Mouse (Mus musculus): ENCODE measurements around the gene Hoxd11. TPM values are rescaled to one million over a fixed set of nuclear protein-coding genes. Genes with fewer than 3 reads are reported as not detected.

Hoxd11 gene
- polyA plus RNA-seq, 1 experiment from 2014 or later, result not detected

DNA sequence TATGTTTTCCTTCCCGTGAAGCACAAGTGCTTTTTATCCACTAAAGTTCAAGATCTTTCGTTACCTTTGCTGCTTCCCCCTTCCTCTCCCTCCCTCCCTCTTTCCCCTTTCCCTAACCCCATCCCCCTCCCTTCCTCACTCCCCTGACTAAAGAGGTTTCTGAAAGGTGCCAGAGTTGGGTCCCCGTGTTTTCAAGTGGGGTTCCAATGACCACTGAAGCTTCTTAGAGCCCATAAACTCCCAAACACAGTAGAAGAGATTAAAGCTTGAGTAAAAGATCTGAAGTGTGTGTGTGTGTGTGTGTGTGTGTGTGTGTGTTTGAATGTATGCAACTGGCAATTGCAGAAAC lies 10.2 kb upstream of the Hoxd11 start:
- H3K4me1 ChIP-seq (ENCODE audit: control insufficient read depth, insufficient read depth, low read length), result peaks cover 6% of the 10 kb centered on the region; the same call in 1 of the 2 replicates
- no peak overlapping the region for H3K27ac ChIP-seq (ENCODE audit: low read length)
- H3K4me3 ChIP-seq (ENCODE audit: low read depth, low read length), result no peak overlapping the region
- H3K9ac ChIP-seq (replicated peaks; ENCODE audit: low read depth, low read length), result no peak overlapping the region
- H3K36me3 ChIP-seq (ENCODE audit: control insufficient read depth, insufficient read depth, low read length), result no peaks in the 10 kb centered on the region
- no peak for ATAC-seq (ENCODE audit: insufficient number of reproducible peaks, insufficient read depth, low FRiP score, low read depth)
- WGBS, result 3% methylated on average over 3 of the region's 3 CpGs
- H3K4me2 ChIP-seq (replicated peaks; ENCODE audit: low read depth, low read length), result no peak overlapping the region
- H3K9me3 ChIP-seq (ENCODE audit: control insufficient read depth, low read depth, low read length), result no peaks in the 10 kb centered on the region
- peaks cover 80% of the 10 kb centered on the region for H3K27me3 ChIP-seq (ENCODE audit: control insufficient read depth, insufficient read depth, low read length)

DNA sequence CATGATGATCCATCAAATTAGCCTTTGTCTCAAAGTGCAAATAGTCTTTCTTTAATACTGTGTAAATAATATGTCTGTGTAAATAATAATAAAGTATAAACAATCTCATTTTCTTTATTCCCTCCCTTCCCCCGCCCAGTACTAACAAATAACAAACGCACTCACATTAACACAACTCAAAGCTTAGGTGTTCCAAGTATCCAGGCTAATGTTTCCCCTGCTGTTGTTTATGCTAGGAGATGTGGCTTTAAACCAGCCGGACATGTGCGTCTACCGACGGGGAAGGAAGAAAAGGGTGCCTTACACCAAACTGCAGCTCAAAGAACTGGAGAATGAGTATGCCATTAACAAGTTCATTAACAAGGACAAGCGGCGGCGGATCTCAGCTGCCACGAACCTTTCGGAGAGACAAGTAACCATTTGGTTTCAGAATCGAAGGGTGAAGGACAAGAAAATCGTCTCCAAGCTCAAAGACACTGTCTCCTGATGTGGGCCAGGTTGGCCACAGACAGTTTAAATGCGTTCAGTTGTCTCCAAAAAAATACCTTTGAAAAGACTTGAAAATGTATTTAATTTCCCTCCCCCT lies 9.6 kb upstream of the Hoxd11 start:
- no peak overlapping the region for H3K4me3 ChIP-seq (ENCODE audit: low read depth, low read length)
- peaks cover 80% of the 10 kb centered on the region for H3K27me3 ChIP-seq (ENCODE audit: control insufficient read depth, insufficient read depth, low read length)
- no peaks in the 10 kb centered on the region for H3K36me3 ChIP-seq (ENCODE audit: control insufficient read depth, insufficient read depth, low read length)
- no peaks in the 10 kb centered on the region for H3K9me3 ChIP-seq (ENCODE audit: control insufficient read depth, low read depth, low read length)
- 1% methylated on average over 14 of the region's 14 CpGs for WGBS
- no peak overlapping the region for H3K9ac ChIP-seq (replicated peaks; ENCODE audit: low read depth, low read length)
- no peak for ATAC-seq (ENCODE audit: insufficient number of reproducible peaks, insufficient read depth, low FRiP score, low read depth)
- peaks cover 6% of the 10 kb centered on the region; the same call in 1 of the 2 replicates for H3K4me1 ChIP-seq (ENCODE audit: control insufficient read depth, insufficient read depth, low read length)
- no peak overlapping the region for H3K27ac ChIP-seq (ENCODE audit: low read length)
- H3K4me2 ChIP-seq (replicated peaks; ENCODE audit: low read depth, low read length), result no peak overlapping the region

GRCm38 (mm10) chr2:74670632-74671188 lies 8.6 kb upstream of the Hoxd11 start:
- peaks cover 6% of the 10 kb centered on the region; the same call in 1 of the 2 replicates for H3K4me1 ChIP-seq (ENCODE audit: control insufficient read depth, insufficient read depth, low read length)
- 3% methylated on average over 3 of the region's 3 CpGs for WGBS

GRCm38 (mm10) chr2:74671847-74672246 lies 7.5 kb upstream of the Hoxd11 start:
- ATAC-seq (ENCODE audit: insufficient number of reproducible peaks, insufficient read depth, low FRiP score, low read depth), result no peak
- Histone ChIP-seq H3K4me3 (ENCODE audit: low read depth, low read length) (no peak overlapping the region), H3K4me1 (ENCODE audit: control insufficient read depth, insufficient read depth, low read length) (peaks cover 6% of the 10 kb centered on the region; the same call in 1 of the 2 replicates), H3K9me3 (ENCODE audit: control insufficient read depth, low read depth, low read length) (no peaks in the 10 kb centered on the region), H3K9ac (replicated peaks; ENCODE audit: low read depth, low read length) (no peak overlapping the region), H3K4me2 (replicated peaks; ENCODE audit: low read depth, low read length) (no peak overlapping the region), H3K27me3 (ENCODE audit: control insufficient read depth, insufficient read depth, low read length) (peaks cover 82% of the 10 kb centered on the region), H3K27ac (ENCODE audit: low read length) (no peak overlapping the region), H3K36me3 (ENCODE audit: control insufficient read depth, insufficient read depth, low read length) (no peaks in the 10 kb centered on the region)
- 6% methylated on average over 5 of the region's 5 CpGs for WGBS

More at GRCm38 (mm10) chr2:74670632-74671188, 8.6 kb upstream of the Hoxd11 start:
- Histone ChIP-seq H3K27ac (ENCODE audit: low read length) (no peak overlapping the region), H3K27me3 (ENCODE audit: control insufficient read depth, insufficient read depth, low read length) (peaks cover 79% of the 10 kb centered on the region), H3K4me2 (replicated peaks; ENCODE audit: low read depth, low read length) (no peak overlapping the region), H3K36me3 (ENCODE audit: control insufficient read depth, insufficient read depth, low read length) (no peaks in the 10 kb centered on the region), H3K9me3 (ENCODE audit: control insufficient read depth, low read depth, low read length) (no peaks in the 10 kb centered on the region), H3K9ac (replicated peaks; ENCODE audit: low read depth, low read length) (no peak overlapping the region), H3K4me3 (ENCODE audit: low read depth, low read length) (no peak overlapping the region)
- no peak for ATAC-seq (ENCODE audit: insufficient number of reproducible peaks, insufficient read depth, low FRiP score, low read depth)

DNA sequence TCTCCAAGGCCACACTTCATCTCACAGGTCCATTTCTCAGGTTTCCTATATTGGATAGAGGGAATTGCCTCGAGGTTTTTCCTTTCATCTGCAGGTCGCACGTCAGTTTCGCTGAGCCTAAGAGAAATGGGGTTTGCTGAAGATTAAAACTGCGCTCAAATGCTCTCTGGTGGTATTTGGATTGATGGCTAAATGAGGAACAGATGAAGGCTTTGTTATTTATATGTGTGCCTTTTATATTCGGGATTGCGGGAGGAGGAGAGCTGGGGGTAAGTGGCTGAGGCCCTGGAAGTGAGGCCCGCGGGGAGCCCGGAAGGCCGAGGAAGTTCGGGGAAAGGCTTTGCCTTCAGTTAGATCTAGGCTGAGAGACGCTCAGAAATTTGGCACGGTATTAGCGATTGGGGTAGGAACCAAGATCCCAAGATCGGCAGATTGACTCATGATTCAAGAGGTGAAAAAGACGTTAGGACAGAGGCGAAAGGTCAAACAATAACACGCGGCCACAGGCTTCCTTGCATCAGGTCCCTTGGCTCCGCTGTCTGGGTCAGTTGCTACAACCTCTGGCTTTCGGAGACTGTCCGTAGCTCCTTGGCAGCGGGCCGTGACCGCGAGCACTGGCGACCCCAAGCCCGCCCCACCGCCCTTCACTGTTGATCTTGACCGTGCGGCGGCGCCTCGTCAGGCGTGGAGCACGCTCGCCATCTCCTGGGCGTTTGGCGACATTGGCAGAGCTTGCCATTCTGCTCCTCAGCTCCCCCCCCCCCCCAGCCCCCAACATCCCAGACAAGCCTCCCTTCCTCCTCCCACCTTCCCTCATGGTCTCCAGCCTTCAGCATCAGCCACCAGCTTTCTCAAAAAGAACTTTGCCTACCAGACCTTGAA lies 6.6 kb upstream of the Hoxd11 start:
- ATAC-seq (ENCODE audit: insufficient number of reproducible peaks, insufficient read depth, low FRiP score, low read depth), result no peak

DNA sequence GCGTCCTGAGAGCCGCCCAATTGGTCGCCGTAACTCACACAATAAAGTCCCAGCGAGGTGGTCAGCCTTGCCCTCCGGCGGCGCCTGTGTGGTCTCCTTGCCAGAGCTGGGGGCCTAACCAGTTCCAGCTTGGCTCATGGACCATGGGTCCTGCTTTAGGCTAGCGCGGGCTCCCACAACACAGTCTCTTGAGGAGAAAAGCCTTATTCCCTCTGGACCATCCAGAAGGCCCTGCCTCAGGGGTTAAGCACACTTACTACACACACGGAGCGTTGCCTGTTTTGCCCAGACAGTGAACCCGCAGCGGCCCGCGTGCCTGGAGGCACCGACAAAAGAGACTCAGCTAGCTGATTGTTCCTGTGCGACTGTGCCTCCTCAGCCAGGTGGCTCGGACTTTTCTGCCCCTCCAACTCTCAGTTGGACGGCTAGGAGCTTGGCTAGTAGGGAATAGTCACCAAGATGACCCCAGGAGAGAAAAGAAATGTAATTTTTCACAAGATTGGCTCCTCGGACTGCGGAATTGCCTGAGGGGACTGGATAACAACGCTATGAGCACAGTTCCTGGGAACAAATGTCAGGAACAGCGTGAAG lies 5.4 kb upstream of the Hoxd11 start:
- no peak overlapping the region for H3K27ac ChIP-seq (ENCODE audit: low read length)
- H3K36me3 ChIP-seq (ENCODE audit: control insufficient read depth, insufficient read depth, low read length), result no peaks in the 10 kb centered on the region
- ATAC-seq (ENCODE audit: insufficient number of reproducible peaks, insufficient read depth, low FRiP score, low read depth), result no peak
- no peak overlapping the region for H3K9ac ChIP-seq (replicated peaks; ENCODE audit: low read depth, low read length)
- H3K4me3 ChIP-seq (ENCODE audit: low read depth, low read length), result no peak overlapping the region
- 0 out of 2 replicates have a peak, but pooled peaks cover 2% of the 10 kb centered on the region for H3K4me1 ChIP-seq (ENCODE audit: control insufficient read depth, insufficient read depth, low read length)
- no peaks in the 10 kb centered on the region for H3K9me3 ChIP-seq (ENCODE audit: control insufficient read depth, low read depth, low read length)
- peaks cover 82% of the 10 kb centered on the region for H3K27me3 ChIP-seq (ENCODE audit: control insufficient read depth, insufficient read depth, low read length)
- no peak overlapping the region for H3K4me2 ChIP-seq (replicated peaks; ENCODE audit: low read depth, low read length)
- WGBS, result 2% methylated on average over 24 of the region's 24 CpGs

More for the DNA sequence above, 6.6 kb upstream of the Hoxd11 start:
- Histone ChIP-seq H3K4me1 (ENCODE audit: control insufficient read depth, insufficient read depth, low read length) (peaks cover 6% of the 10 kb centered on the region; the same call in 1 of the 2 replicates), H3K36me3 (ENCODE audit: control insufficient read depth, insufficient read depth, low read length) (no peaks in the 10 kb centered on the region), H3K9ac (replicated peaks; ENCODE audit: low read depth, low read length) (no peak overlapping the region), H3K27me3 (ENCODE audit: control insufficient read depth, insufficient read depth, low read length) (peaks cover 83% of the 10 kb centered on the region), H3K9me3 (ENCODE audit: control insufficient read depth, low read depth, low read length) (no peaks in the 10 kb centered on the region), H3K27ac (ENCODE audit: low read length) (no peak overlapping the region), H3K4me3 (ENCODE audit: low read depth, low read length) (peak overlapping the region; percentile 19; the same call in 1 of the 2 replicates), H3K4me2 (replicated peaks; ENCODE audit: low read depth, low read length) (peak overlapping the region; percentile 39)
- 3% methylated on average over 40 of the region's 40 CpGs for WGBS

GRCm38 (mm10) chr2:74674881-74675665 lies 4.3 kb upstream of the Hoxd11 start, which contains the start of gene Hoxd12:
Gene Hoxd12, plus strand, starts transcription at chr2:74675013.
- peaks cover 83% of the 10 kb centered on the region for H3K27me3 ChIP-seq (ENCODE audit: control insufficient read depth, insufficient read depth, low read length)
- 3% methylated on average over 47 of the region's 47 CpGs for WGBS
- no peak within 1 kb of the TSS for H3K4me3 ChIP-seq (ENCODE audit: low read depth, low read length)
- H3K4me2 ChIP-seq (replicated peaks; ENCODE audit: low read depth, low read length), result no peak within 1 kb of the TSS
- ATAC-seq (ENCODE audit: insufficient number of reproducible peaks, insufficient read depth, low FRiP score, low read depth), result no peak
- H3K27ac ChIP-seq (ENCODE audit: low read length), result no peak within 1 kb of the TSS
- H3K9ac ChIP-seq (replicated peaks; ENCODE audit: low read depth, low read length), result no peak within 1 kb of the TSS
- 0 out of 2 replicates have a peak, but pooled peaks cover 2% of the 10 kb centered on the region for H3K4me1 ChIP-seq (ENCODE audit: control insufficient read depth, insufficient read depth, low read length)
- H3K9me3 ChIP-seq (ENCODE audit: control insufficient read depth, low read depth, low read length), result no peaks in the 10 kb centered on the region
- no peaks in the 10 kb centered on the region for H3K36me3 ChIP-seq (ENCODE audit: control insufficient read depth, insufficient read depth, low read length)

Measured in stomach, embryonic 14.5 days (tissue).